Comparison of ENCODE assay signal across 17 mouse cellular contexts in the genomic region with DNA sequence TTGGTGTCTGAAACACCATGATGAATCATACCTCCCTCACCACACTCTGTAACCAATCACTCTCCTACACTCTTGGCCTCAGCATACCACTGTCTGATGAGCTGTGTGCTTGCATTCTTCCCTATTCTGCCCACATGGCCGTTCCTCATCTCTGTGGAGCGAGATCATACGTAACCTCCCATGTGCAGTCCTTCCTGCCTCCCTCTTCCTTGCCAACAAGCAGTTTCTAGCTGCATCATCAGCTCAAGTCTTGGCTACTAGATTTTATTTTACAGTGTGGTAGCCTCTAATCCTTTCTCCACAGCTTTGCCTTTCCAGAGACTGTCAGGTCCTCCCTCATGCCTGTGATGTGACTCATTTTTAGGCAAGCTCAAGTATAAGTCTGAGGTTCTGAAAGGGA. TPM values are rescaled to one million over a fixed set of nuclear protein-coding genes. Genes with fewer than 3 reads are reported as not detected.
DNase-seq lines count a peak whose midpoint lies in the region; TF ChIP-seq lines count a peak whose summit lies in the region.
"Had no signal": no experiment of that assay in that cellular context is flagged by ENCODE, and none has a peak within 500 bp of the region (broad histone marks: within the 10 kb centered on the region; RNA-seq: fewer than 3 reads in every experiment).

No protein-coding gene starts in this region.

- H3K4me1 ChIP-seq in lung, adult 2 months (ENCODE audit: control insufficient read depth, insufficient read depth, low read length), result no peaks in the 10 kb centered on the region
- H3K4me1 ChIP-seq: intestine, embryonic 15.5 days; liver, embryonic 12.5 days; midbrain, embryonic 12.5 days had no signal

- TF ChIP-seq CTCF in lung, adult 2 months (IDR thresholded peaks at IDR 0.05; ENCODE audit: insufficient read depth, low read length), result no peak

- no peak for TF ChIP-seq POLR2A in lung, adult 2 months (IDR thresholded peaks at IDR 0.05; ENCODE audit: borderline replicate concordance, extremely low read depth, low read depth, low read length)

- intact Hi-C loops in left cerebral cortex, postnatal 10 days (cut with DNase I), result no loop called here

- H3K4me3 ChIP-seq in lung, adult 2 months (replicated peaks; ENCODE audit: extremely low read depth, low read depth, low read length), result no peak overlapping the region
- H3K4me3 ChIP-seq: intestine, embryonic 15.5 days; liver, embryonic 12.5 days; midbrain, embryonic 12.5 days had no signal

- peak; percentile 15 to 22 for DNase-seq in frontal cortex, postnatal 36 days (ENCODE audit: low spot score in 2 of 2)
- no peak for DNase-seq in frontal cortex, postnatal 10 days (ENCODE audit: low spot score in 2 of 2)
- peak; percentile 8 to 22 for DNase-seq in left cerebral cortex, adult 18-20 months (ENCODE audit: low spot score in 2 of 2)
- DNase-seq in left cerebral cortex, postnatal 10 days (ENCODE audit: extremely low spot score in 1 of 2, low spot score in 2 of 2), result no peak
- DNase-seq in 3T3-L1 (ENCODE audit: low read depth, low spot score), result peak; percentile 97
- DNase-seq in gonadal fat pad, adult 2 months (ENCODE audit: low read depth), result peak; percentile 9
- DNase-seq in cerebellum, adult 9-10 months, result no peak
- no peak for DNase-seq in lung, adult 2 months
- DNase-seq: cerebellum, adult 11-12 months; forebrain, postnatal 0 days; kidney, postnatal 10 days; lung, postnatal 10 days had no signal

- WGBS in lung, adult 2 months, result 60% methylated on average over 3 of the region's 3 CpGs

RNA-seq across cellular contexts. Expression of gene Il1rl1, which starts 15.4 kb away (rescaled TPM):
- under 1 TPM in 1 of 2 experiments, not detected in 1; 0.09 TPM for total RNA-seq in left cerebral cortex, adult 18-20 months (2021)
- under 1 TPM; 0.21 to 0.53 TPM for total RNA-seq in left cerebral cortex, postnatal 10 days (2021)
- 0.93 and 1.3 TPM in 2 replicates for polyA plus RNA-seq in gonadal fat pad, adult 2 months (2012; rRNA removed)
- polyA plus RNA-seq in lung, adult 2 months (2012; rRNA removed), result 0.92 and 1.1 TPM in 2 replicates
- polyA plus RNA-seq: midbrain, embryonic 12.5 days had no signal

RNA-seq across cellular contexts. Expression of gene Il18r1, which starts 20.6 kb away (rescaled TPM):
- total RNA-seq in left cerebral cortex, adult 18-20 months (2021), result not detected
- total RNA-seq in left cerebral cortex, postnatal 10 days (2021), result under 1 TPM in 1 of 2 experiments, not detected in 1; 0.09 TPM
- polyA plus RNA-seq in gonadal fat pad, adult 2 months (2012; rRNA removed), result 0.82 and 0.97 TPM in 2 replicates
- polyA plus RNA-seq in lung, adult 2 months (2012; rRNA removed), result 17.5 and 41.1 TPM in 2 replicates
- total RNA-seq: forebrain, postnatal 0 days; left cerebral cortex, adult 8-10 months had no signal
- polyA plus RNA-seq: forebrain, postnatal 0 days; heart, embryonic 11.5 days; liver, embryonic 12.5 days; midbrain, embryonic 12.5 days had no signal

Comparison
In these comparisons a context has a peak if more than half of its experiments do, and no peak if none do; other contexts are left out.
1. DNase-seq: peak in frontal cortex, postnatal 36 days (2 of 2), left cerebral cortex, adult 18-20 months (2 of 2), 3T3-L1 (single experiment) and gonadal fat pad, adult 2 months (single experiment); none in frontal cortex, postnatal 10 days (0 of 2), left cerebral cortex, postnatal 10 days (0 of 2), cerebellum, adult 9-10 months (single experiment) and lung, adult 2 months (single experiment).